8 mouse cellular contexts compared by ENCODE assay signal in the genomic region with DNA sequence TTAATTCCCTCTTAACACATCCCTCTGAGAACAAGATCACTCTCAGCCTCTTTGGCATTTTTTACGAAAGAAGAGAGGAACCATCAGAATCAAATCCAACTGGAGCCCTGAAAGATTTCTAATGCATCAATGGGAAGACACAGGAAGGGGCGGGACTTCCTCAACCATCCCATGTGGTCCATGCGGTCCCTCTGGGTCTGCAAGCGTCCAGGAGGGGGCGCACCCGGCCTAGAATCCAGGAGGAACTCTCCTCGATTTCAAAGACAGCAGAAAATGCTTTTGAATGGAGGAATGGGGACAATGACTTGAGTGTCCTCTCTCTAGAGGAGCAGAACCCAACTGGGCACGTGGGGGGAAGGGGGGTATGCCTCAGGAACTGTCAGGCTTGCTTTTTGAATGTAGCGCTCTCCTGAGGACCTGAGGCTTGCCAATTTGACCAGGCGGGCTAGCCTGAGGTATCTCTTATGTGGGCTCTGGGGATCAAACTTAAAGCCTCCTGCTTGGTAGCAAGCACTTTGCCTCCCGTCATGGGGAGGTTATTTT.
DNase-seq lines count a peak whose midpoint lies in the region; ATAC-seq and TF ChIP-seq lines count a peak whose summit lies in the region.
"Had no signal": no experiment of that assay in that cellular context is flagged by ENCODE, and none has a peak within 500 bp of the region (broad histone marks: within the 10 kb centered on the region; RNA-seq: fewer than 3 reads in every experiment).

No protein-coding gene starts in this region.

- DNase-seq in adipocyte (ENCODE audit: low spot score): peak; percentile 64
- peak; percentile 87 to 97 for DNase-seq in cerebellum, postnatal 14 days
- peak; percentile 92 for DNase-seq in gastrocnemius, adult 2 months
- peak; percentile 79 to 93 for DNase-seq in left cerebral cortex, postnatal 10 days (ENCODE audit: extremely low spot score in 1 of 2, low spot score in 2 of 2)
- DNase-seq in spleen, postnatal 14 days (ENCODE audit: low spot score in 2 of 2): peak; percentile 31 to 55

- no peak overlapping the region for H3K4me3 ChIP-seq in gastrocnemius, adult 2 months
- H3K4me3 ChIP-seq in intestine, embryonic 15.5 days (replicated peaks): no peak overlapping the region
- no peak overlapping the region for H3K4me3 ChIP-seq in midbrain, embryonic 16.5 days (ENCODE audit: low read depth, low read length)
- H3K4me3 ChIP-seq: myocyte had no signal

- peak; percentile 73 for ATAC-seq in intestine, embryonic 15.5 days
- ATAC-seq in midbrain, embryonic 16.5 days: peak; percentile 29; the same call in 1 of the 2 replicates

- 28% methylated on average over 11 of the region's 11 CpGs for WGBS in intestine, embryonic 15.5 days
- 29% methylated on average over 11 of the region's 11 CpGs for WGBS in midbrain, embryonic 16.5 days

- peaks cover 35% of the 10 kb centered on the region for H3K36me3 ChIP-seq in intestine, embryonic 15.5 days
- H3K36me3 ChIP-seq in midbrain, embryonic 16.5 days (ENCODE audit: control insufficient read depth, insufficient read depth, low read length): peaks cover 11% of the 10 kb centered on the region

- no peaks in the 10 kb centered on the region for H3K27me3 ChIP-seq in intestine, embryonic 15.5 days (replicated peaks)
- no peaks in the 10 kb centered on the region for H3K27me3 ChIP-seq in midbrain, embryonic 16.5 days (ENCODE audit: control insufficient read depth, insufficient read depth, low read depth, low read length)

- no peak overlapping the region for H3K4me2 ChIP-seq in intestine, embryonic 15.5 days (replicated peaks)
- no peak overlapping the region for H3K4me2 ChIP-seq in midbrain, embryonic 16.5 days (ENCODE audit: low read length)

- intact Hi-C loops in gastrocnemius, adult 2 months (cut with DNase I): loop anchor here (1.0 kb wide), 1 partner anchor 82 kb away; no protein-coding TSS in a partner anchor
- intact Hi-C loops in left cerebral cortex, postnatal 10 days (cut with DNase I): loop anchor here (2.0 kb wide), 1 partner anchor 83 kb away; no protein-coding TSS in a partner anchor

- TF ChIP-seq CTCF in gastrocnemius, adult 2 months (IDR thresholded peaks at IDR 0.05): peak; percentile 94

- H3K27ac ChIP-seq in gastrocnemius, adult 2 months: no peak overlapping the region
- no peak overlapping the region for H3K27ac ChIP-seq in intestine, embryonic 15.5 days
- H3K27ac ChIP-seq in midbrain, embryonic 16.5 days (ENCODE audit: low read length): no peak overlapping the region

- H3K4me1 ChIP-seq in intestine, embryonic 15.5 days (replicated peaks): no peaks in the 10 kb centered on the region
- H3K4me1 ChIP-seq in midbrain, embryonic 16.5 days (ENCODE audit: control insufficient read depth, insufficient read depth, low read length): no peaks in the 10 kb centered on the region

- H3K9me3 ChIP-seq in intestine, embryonic 15.5 days: 0 out of 2 replicates have a peak, but pooled peaks cover under 1% of the 10 kb centered on the region
- no peaks in the 10 kb centered on the region for H3K9me3 ChIP-seq in midbrain, embryonic 16.5 days (replicated peaks; ENCODE audit: control insufficient read depth, low read length, poor library complexity, severe bottlenecking)

- no peak overlapping the region for H3K9ac ChIP-seq in intestine, embryonic 15.5 days
- no peak overlapping the region for H3K9ac ChIP-seq in midbrain, embryonic 16.5 days (ENCODE audit: low read depth, low read length)
